Mouse (Mus musculus): ENCODE data around the gene Miox. TPM values are rescaled to one million over a fixed set of nuclear protein-coding genes. Genes with fewer than 3 reads are reported as not detected.
A peak's percentile ranks its signal among the peaks of the same experiment; 100 is the strongest.

The Miox gene
- polyA plus RNA-seq, 1 experiment from 2014 or later: not detected

DNA sequence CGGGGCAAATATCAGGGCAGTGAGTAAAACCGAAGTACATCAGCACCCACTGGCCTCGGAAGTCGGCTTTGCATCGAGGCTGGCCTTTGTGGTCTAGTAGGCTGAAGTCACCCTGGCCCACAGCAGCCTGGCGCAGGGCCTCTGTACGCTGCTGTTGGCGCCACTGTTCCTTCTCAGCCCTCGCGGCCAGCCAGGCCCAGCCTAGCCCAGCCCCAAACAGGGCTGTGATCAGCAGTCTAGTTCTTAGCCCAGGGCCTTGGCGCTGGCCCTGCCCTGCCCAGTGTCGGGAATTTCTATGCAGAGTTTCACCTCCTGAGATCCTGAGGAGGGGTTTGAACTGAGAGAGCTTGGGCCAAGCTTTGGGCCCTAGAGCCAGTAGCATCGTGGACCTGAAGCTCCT, 37.9 kb downstream of the Miox start:
- H3K4me2 ChIP-seq (replicated peaks): no peak overlapping the region
- H3K9me3 ChIP-seq (replicated peaks): no peaks in the 10 kb centered on the region
- peaks cover 19% of the 10 kb centered on the region for H3K4me1 ChIP-seq
- no peak overlapping the region for H3K9ac ChIP-seq
- ATAC-seq (ENCODE audit: insufficient number of reproducible peaks, low FRiP score, low TSS enrichment, low read depth): no peak
- H3K4me3 ChIP-seq (replicated peaks): no peak overlapping the region
- 82% methylated on average over 13 of the region's 13 CpGs for WGBS
- peaks cover 13% of the 10 kb centered on the region for H3K27me3 ChIP-seq
- H3K27ac ChIP-seq (replicated peaks): no peak overlapping the region
- H3K36me3 ChIP-seq: peaks cover 55% of the 10 kb centered on the region

GRCm38 (mm10) chr15:89372536-89372935, 38.3 kb downstream of the Miox start:
- Histone ChIP-seq H3K4me2 (replicated peaks) (no peak overlapping the region), H3K36me3 (peaks cover 50% of the 10 kb centered on the region), H3K27me3 (peaks cover 18% of the 10 kb centered on the region), H3K9me3 (replicated peaks) (no peaks in the 10 kb centered on the region), H3K9ac (no peak overlapping the region), H3K27ac (replicated peaks) (no peak overlapping the region), H3K4me3 (replicated peaks) (peak overlapping the region; percentile 80; the same call in 1 of the 2 replicates), H3K4me1 (peaks cover 24% of the 10 kb centered on the region)
- no peak for ATAC-seq (ENCODE audit: insufficient number of reproducible peaks, low FRiP score, low TSS enrichment, low read depth)
- WGBS: 80% methylated on average over 7 of the region's 7 CpGs

- H3K4me2 ChIP-seq (replicated peaks): peak overlapping the region; percentile 95
- H3K36me3 ChIP-seq: peaks cover 44% of the 10 kb centered on the region
- WGBS: under 1% methylated on average over 35 of the region's 35 CpGs
- no peaks in the 10 kb centered on the region for H3K9me3 ChIP-seq (replicated peaks)
- peak overlapping the region; percentile 94 for H3K27ac ChIP-seq (replicated peaks)
- ATAC-seq (ENCODE audit: insufficient number of reproducible peaks, low FRiP score, low TSS enrichment, low read depth): peak; percentile 81
- peaks cover 28% of the 10 kb centered on the region for H3K4me1 ChIP-seq
- peak overlapping the region; percentile 80 for H3K4me3 ChIP-seq (replicated peaks)
- H3K27me3 ChIP-seq: peaks cover 24% of the 10 kb centered on the region
- H3K9ac ChIP-seq: peak overlapping the region; percentile 65
These were observed 39.0 kb downstream of the Miox start for GRCm38 (mm10) chr15:89373027-89373761.

DNA sequence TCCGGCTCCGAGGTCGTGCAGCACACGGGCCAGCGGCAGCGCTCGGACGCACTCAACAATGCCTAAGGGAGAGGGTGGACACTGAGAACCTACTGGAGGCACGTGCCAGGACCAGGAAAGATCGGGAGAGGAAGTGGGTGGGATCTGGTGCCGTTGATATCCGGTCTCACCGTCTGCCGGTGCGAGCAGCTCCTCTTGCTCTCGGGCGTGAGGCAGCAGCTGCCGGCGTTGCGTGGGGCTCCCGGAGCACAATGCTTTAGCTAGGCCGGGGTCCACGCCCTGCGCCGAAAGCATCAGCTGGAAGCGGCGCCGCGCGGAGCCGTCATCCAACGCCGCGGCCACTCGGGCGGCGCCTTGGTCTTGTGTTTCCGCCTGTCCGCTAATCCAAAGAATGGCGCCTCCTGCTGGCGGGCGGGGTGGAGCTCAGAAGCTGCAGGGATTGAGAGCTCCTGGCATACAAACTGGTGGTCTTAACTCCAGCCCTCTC, 39.6 kb downstream of the Miox start, which contains the start of gene Sco2:
Gene Sco2 (minus strand): TSS at position 85 of the 487 bp plus-strand sequence.
- ATAC-seq (ENCODE audit: insufficient number of reproducible peaks, low FRiP score, low TSS enrichment, low read depth): peak; percentile 72
- H3K9ac ChIP-seq: peak within 1 kb of the TSS; percentile 65
- H3K4me3 ChIP-seq (replicated peaks): peak within 1 kb of the TSS; percentile 80
- H3K36me3 ChIP-seq: peaks cover 38% of the 10 kb centered on the region
- 0% methylated on average over 41 of the region's 42 CpGs for whole genome bisulfite sequencing
- peaks cover 34% of the 10 kb centered on the region for H3K4me1 ChIP-seq
- H3K4me2 ChIP-seq (replicated peaks): peak within 1 kb of the TSS; percentile 95
- no peaks in the 10 kb centered on the region for H3K9me3 ChIP-seq (replicated peaks)
- H3K27ac ChIP-seq (replicated peaks): peak within 1 kb of the TSS; percentile 94
- H3K27me3 ChIP-seq: peaks cover 31% of the 10 kb centered on the region

- Histone ChIP-seq H3K9me3 (replicated peaks) (no peaks in the 10 kb centered on the region), H3K27me3 (peaks cover 36% of the 10 kb centered on the region), H3K9ac (peak overlapping the region; percentile 65), H3K4me2 (replicated peaks) (peak overlapping the region; percentile 95), H3K27ac (replicated peaks) (peak overlapping the region; percentile 94), H3K36me3 (peaks cover 32% of the 10 kb centered on the region), H3K4me1 (peaks cover 40% of the 10 kb centered on the region), H3K4me3 (replicated peaks) (peak overlapping the region; percentile 80)
- ATAC-seq (ENCODE audit: insufficient number of reproducible peaks, low FRiP score, low TSS enrichment, low read depth): no peak
- 47% methylated on average over 9 of the region's 9 CpGs for WGBS
These were observed 40.1 kb downstream of the Miox start for GRCm38 (mm10) chr15:89374340-89374739.

DNA sequence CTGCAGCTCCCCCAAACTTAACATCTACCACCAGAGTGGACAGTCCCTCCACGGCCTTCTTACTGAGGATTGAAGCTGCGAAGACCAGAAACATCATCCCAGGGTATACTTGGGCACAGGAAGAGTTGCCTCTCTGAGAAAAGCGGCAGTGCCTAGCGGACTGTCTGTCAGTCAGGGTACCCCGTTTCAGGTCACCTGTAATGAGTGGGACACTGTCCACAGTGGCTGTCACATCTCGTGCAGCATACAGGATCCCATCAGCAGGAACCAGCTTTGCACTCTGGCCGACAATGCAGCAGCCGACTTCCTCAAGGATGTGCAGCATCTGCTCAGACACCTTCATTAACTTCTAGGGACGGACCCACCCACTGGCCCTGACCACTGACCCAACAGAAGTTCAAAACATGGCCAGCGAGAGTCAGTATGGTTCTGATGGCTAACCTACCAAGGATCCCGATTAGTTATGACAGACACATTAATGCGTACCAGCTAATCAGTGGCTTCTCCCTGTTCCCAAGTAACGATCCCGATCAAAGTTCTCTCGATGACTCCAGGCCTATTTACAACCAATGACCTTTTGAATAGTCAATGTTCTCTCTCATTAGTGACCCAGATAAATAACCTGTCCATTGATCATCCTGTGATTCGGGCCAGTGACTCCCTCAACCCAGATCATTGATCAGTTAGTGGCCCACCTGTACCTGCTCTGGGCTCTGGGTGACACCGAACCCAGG, 40.8 kb downstream of the Miox start:
- ATAC-seq (ENCODE audit: insufficient number of reproducible peaks, low FRiP score, low TSS enrichment, low read depth): no peak
- H3K4me2 ChIP-seq (replicated peaks): no peak overlapping the region
- no peak overlapping the region for H3K4me3 ChIP-seq (replicated peaks)
- H3K27me3 ChIP-seq: peaks cover 41% of the 10 kb centered on the region
- H3K9me3 ChIP-seq (replicated peaks): no peaks in the 10 kb centered on the region
- H3K36me3 ChIP-seq: peaks cover 26% of the 10 kb centered on the region
- no peak overlapping the region for H3K9ac ChIP-seq
- H3K4me1 ChIP-seq: peaks cover 42% of the 10 kb centered on the region
- no peak overlapping the region for H3K27ac ChIP-seq (replicated peaks)
- WGBS: 90% methylated on average over 17 of the region's 17 CpGs

DNA sequence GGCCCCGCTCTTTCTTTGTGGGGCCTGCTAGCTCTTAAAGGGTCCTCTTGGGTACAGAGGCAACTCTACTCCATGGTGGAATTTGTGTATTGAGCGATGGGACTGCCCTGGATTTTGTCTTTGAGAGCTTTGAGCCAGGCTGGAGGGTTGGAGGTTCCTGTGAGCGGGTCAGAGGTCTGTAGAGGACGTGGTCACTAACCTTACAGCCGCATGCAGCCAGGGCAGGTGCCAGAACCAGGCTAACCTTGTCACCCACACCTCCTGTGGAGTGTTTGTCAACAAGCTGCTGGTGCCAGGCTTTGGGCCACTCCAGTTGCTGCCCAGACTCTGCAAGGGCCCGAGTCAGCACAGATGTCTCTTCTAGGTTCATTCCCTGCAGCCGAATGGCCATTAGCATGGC, 41.8 kb downstream of the Miox start:
- 80% methylated on average over 7 of the region's 7 CpGs for WGBS
- Histone ChIP-seq H3K9me3 (replicated peaks) (no peaks in the 10 kb centered on the region), H3K4me3 (replicated peaks) (no peak overlapping the region), H3K4me2 (replicated peaks) (no peak overlapping the region), H3K36me3 (peaks cover 15% of the 10 kb centered on the region), H3K27ac (replicated peaks) (no peak overlapping the region), H3K9ac (no peak overlapping the region), H3K27me3 (peaks cover 45% of the 10 kb centered on the region), H3K4me1 (peaks cover 42% of the 10 kb centered on the region)
- no peak for ATAC-seq (ENCODE audit: insufficient number of reproducible peaks, low FRiP score, low TSS enrichment, low read depth)

DNA sequence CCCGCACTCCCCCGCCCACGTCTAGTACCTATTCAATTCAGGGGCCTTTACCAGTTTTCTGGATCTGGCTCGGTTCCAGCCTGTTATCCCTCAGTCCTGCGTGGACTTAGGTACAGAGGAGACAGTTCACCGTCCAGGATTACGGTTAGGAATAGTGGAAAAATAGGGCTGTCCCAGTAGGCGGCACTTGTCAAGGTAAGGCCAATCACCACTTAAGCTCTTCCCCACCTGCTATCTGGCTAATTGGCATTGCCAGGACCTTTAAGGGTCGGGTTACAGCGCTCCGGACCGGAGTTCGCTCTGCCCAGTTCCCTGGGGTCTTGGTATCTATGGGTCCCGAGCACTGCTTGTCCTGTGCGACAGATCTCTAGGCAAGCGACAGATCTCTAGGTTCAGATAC, 42.8 kb downstream of the Miox start, which contains the start of gene Tymp:
Gene Tymp (minus strand): TSS at position 83 of the 400 bp plus-strand sequence.
- WGBS: 15% methylated on average over 16 of the region's 16 CpGs
- no peak for ATAC-seq (ENCODE audit: insufficient number of reproducible peaks, low FRiP score, low TSS enrichment, low read depth)
- Histone ChIP-seq H3K4me1 (peaks cover 42% of the 10 kb centered on the region), H3K27me3 (peaks cover 45% of the 10 kb centered on the region), H3K27ac (replicated peaks) (no peak within 1 kb of the TSS), H3K9ac (no peak within 1 kb of the TSS), H3K4me3 (replicated peaks) (no peak within 1 kb of the TSS), H3K9me3 (replicated peaks) (no peaks in the 10 kb centered on the region), H3K4me2 (replicated peaks) (peak within 1 kb of the TSS; percentile 12), H3K36me3 (peaks cover 6% of the 10 kb centered on the region)

- 3% methylated on average over 18 of the region's 18 CpGs for WGBS
- Histone ChIP-seq H3K36me3 (peaks cover 2% of the 10 kb centered on the region), H3K9me3 (replicated peaks) (no peaks in the 10 kb centered on the region), H3K27ac (replicated peaks) (no peak overlapping the region), H3K4me1 (peaks cover 38% of the 10 kb centered on the region), H3K27me3 (peaks cover 45% of the 10 kb centered on the region), H3K4me3 (replicated peaks) (no peak overlapping the region), H3K9ac (no peak overlapping the region), H3K4me2 (replicated peaks) (peak overlapping the region; percentile 12)
- no peak for ATAC-seq (ENCODE audit: insufficient number of reproducible peaks, low FRiP score, low TSS enrichment, low read depth)
These were observed 43.2 kb downstream of the Miox start for GRCm38 (mm10) chr15:89377362-89377761.

GRCm38 (mm10) chr15:89377938-89378828, 44.0 kb downstream of the Miox start:
- Histone ChIP-seq H3K4me2 (replicated peaks) (peak overlapping the region; percentile 55), H3K36me3 (no peaks in the 10 kb centered on the region), H3K27me3 (peaks cover 51% of the 10 kb centered on the region), H3K4me1 (peaks cover 31% of the 10 kb centered on the region), H3K27ac (replicated peaks) (no peak overlapping the region), H3K9ac (no peak overlapping the region), H3K9me3 (replicated peaks) (no peaks in the 10 kb centered on the region), H3K4me3 (replicated peaks) (peak overlapping the region; percentile 38)
- WGBS: 9% methylated on average over 46 of the region's 46 CpGs
- ATAC-seq (ENCODE audit: insufficient number of reproducible peaks, low FRiP score, low TSS enrichment, low read depth): no peak

All from embryonic facial prominence, embryonic 15.5 days (tissue).